Mouse (Mus musculus) forebrain, embryonic 16.5 days (tissue): Measurements from ENCODE around the gene Kcna7. TPM values are rescaled to one million over a fixed set of nuclear protein-coding genes. Genes with fewer than 3 reads are reported as not detected.
"Not testable (repeated sequence)": the region's sequence is repeated elsewhere in the genome, so short reads cannot be mapped to it uniquely, and the experiment has no call there.

Experiments
- ATAC-seq: fragments of 200-750 bp; cut with Nextera tagmentation; 2 replicates; pipeline ENCODE4 v1.8.0; 2017; ENCODE audit warnings: mild to moderate bottlenecking, moderate library complexity
- H3K27ac ChIP-seq: fragments of 300-500 bp; sonication (generic); 2 replicates; pipeline ENCODE4 v1.5.1; 2014; ENCODE audit warnings: low read length, control low read depth
- H3K27me3 ChIP-seq: fragments of 300-500 bp; sonication (generic); replicated peaks from 2 replicates; pipeline ENCODE4 v1.6.1; 2014; ENCODE audit warnings: low read length; ENCODE audit not compliant: control insufficient read depth, insufficient read depth
- H3K36me3 ChIP-seq: fragments of 300-500 bp; sonication (generic); 2 replicates; pipeline ENCODE4 v1.6.1; 2014; ENCODE audit not compliant: control insufficient read depth, insufficient read depth
- H3K4me1 ChIP-seq: fragments of 300-500 bp; sonication (generic); replicated peaks from 2 replicates; pipeline ENCODE4 v1.6.1; 2014; ENCODE audit warnings: low read length; ENCODE audit not compliant: control insufficient read depth, insufficient read depth
- H3K4me2 ChIP-seq: fragments of 300-500 bp; sonication (generic); 2 replicates; pipeline ENCODE4 v1.6.1; 2014; ENCODE audit warnings: mild to moderate bottlenecking, low read length, control low read depth
- H3K4me3 ChIP-seq: fragments of 300-500 bp; sonication (generic); replicated peaks from 2 replicates; pipeline ENCODE4 v1.5.1; 2014; ENCODE audit warnings: mild to moderate bottlenecking, low read length, control low read depth
- H3K9ac ChIP-seq: fragments of 300-500 bp; sonication (generic); replicated peaks from 2 replicates; pipeline ENCODE4 v1.6.1; 2014; ENCODE audit warnings: low read depth, low read length, control low read depth
- H3K9me3 ChIP-seq: fragments of 300-500 bp; sonication (generic); 2 replicates; pipeline ENCODE4 v1.6.1; 2016; ENCODE audit warnings: low read length; ENCODE audit not compliant: control insufficient read depth
- WGBS: fragments of 180-500 bp; shearing (Covaris S2); extraction: QIAGEN DNeasy Blood & Tissue Kit; methylation state at CpG from one replicate; pipeline ENCODE4 v1.1.7; 2014; 5-methylcytosine and 5-hydroxymethylcytosine counted together
- polyA plus RNA-seq: library from polyadenylated mRNA; unstranded; fragments of >200 nt; fragmentation: Nextera tagmentation; extraction: Ambion mirVana; gene quantifications from 2 replicates; pipeline ENCODE4 v1.2.1, GENCODE M21; 2015

Kcna7 gene
- polyA plus RNA-seq, 1 experiment from 2014 or later = not detected

DNA sequence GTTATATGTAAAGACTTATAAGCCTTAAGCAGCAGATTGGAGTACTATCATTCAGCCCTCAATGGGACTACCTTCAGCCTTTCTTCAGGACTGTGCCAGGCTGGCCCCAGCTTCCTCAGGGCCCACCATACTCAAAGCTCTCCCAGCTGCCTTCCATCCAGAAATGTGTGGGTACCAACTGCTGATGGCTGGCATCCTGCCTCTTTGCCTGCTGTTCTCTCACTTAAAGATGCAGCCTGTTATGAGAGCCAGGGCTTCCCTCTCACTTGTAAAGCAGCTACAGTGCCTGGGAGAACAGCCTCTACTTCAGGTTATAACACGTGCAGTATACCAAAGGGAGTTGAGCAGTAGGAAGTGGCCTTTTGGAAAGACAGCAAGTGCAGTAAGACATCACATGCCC lies 29.4 kb upstream of the Kcna7 start:
- WGBS = 71% methylated on average over 1 of the region's 1 CpGs
- peak; percentile 41; the same call in 1 of the 2 replicates for ATAC-seq
- H3K4me2 ChIP-seq = no peak overlapping the region

DNA sequence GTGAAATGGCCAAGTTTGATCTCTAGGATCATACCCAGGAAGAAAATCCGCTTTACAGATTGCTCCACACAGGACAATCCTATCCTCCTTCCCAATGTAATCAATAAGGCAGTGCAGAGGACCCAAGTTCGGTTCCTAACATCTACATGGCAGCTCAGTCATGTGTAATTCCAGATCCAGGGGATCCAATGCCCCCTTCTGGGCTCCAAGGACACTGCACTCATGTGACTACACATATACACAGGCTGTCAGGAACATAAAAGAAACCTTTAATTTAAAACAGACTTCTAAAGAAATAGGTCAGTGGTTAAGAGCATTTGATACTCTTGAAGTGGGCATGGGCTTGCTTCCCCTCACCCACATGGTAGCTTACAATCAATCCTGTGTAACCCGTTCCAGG lies 19.4 kb upstream of the Kcna7 start:
- H3K27ac ChIP-seq = no peak overlapping the region
- H3K9me3 ChIP-seq = no peaks in the 10 kb centered on the region
- WGBS = 89% methylated on average over 3 of the region's 3 CpGs
- H3K9ac ChIP-seq = no peak overlapping the region
- H3K4me2 ChIP-seq = no peak overlapping the region
- H3K4me1 ChIP-seq = no peaks in the 10 kb centered on the region
- no peaks in the 10 kb centered on the region for H3K27me3 ChIP-seq
- H3K36me3 ChIP-seq = peaks cover 70% of the 10 kb centered on the region
- H3K4me3 ChIP-seq = no peak overlapping the region
- ATAC-seq = no peak

More for the DNA sequence above, 29.4 kb upstream of the Kcna7 start:
- H3K9ac ChIP-seq = no peak overlapping the region
- no peak overlapping the region for H3K27ac ChIP-seq
- no peaks in the 10 kb centered on the region for H3K9me3 ChIP-seq
- peaks cover 51% of the 10 kb centered on the region for H3K36me3 ChIP-seq
- H3K4me1 ChIP-seq = no peaks in the 10 kb centered on the region
- H3K27me3 ChIP-seq = no peaks in the 10 kb centered on the region
- H3K4me3 ChIP-seq = no peak overlapping the region

GRCm38 (mm10) chr7:45395129-45395541 lies 10.3 kb upstream of the Kcna7 start:
- peak overlapping the region; percentile 95 for H3K27ac ChIP-seq
- H3K4me3 ChIP-seq = peak overlapping the region; percentile 66
- no peaks in the 10 kb centered on the region for H3K27me3 ChIP-seq
- H3K36me3 ChIP-seq = peaks cover 16% of the 10 kb centered on the region
- WGBS = 0% methylated on average over 19 of the region's 20 CpGs
- no peaks in the 10 kb centered on the region for H3K9me3 ChIP-seq
- peaks cover 19% of the 10 kb centered on the region for H3K4me1 ChIP-seq
- ATAC-seq = peak; percentile 79
- peak overlapping the region; percentile 94 for H3K4me2 ChIP-seq
- peak overlapping the region; percentile 74 for H3K9ac ChIP-seq

DNA sequence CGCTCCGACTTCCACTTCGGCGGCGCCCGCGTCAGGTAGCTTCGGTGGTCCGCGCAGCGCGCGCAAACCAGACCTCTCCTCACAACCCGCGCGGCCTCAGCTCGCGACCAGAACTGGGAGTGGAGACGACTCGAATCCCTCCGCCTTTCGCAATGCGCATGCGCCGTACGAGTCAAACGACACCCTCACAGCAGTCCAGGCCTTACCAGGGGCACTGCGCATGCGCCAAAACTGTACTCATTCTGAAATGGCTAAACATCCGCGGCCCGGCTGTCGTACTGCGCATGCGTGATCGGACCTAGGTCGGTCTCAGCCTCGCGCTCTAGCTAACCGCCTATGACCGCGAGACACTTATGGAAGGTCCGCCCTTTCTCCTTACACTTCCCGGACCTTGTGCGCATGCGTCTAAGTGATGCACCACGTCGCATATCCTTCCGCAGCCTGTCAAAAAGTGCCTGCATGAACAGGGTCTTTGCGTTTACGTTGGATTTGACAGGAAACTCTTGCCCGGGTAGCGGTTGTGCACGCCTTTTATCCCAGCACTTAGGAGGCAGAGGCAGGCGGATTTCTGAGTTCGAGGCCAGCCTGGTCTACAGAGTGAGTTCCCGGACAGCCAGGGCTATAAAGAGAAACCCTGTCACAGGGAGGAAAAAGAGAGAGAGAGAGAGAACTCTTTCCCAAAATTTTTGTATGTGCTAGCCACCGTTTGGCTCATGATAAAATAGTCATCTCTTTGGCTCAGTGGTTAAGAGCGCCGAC lies 9.7 kb upstream of the Kcna7 start, which contains the start of gene Snrnp70:
TSS of gene Snrnp70 (minus strand) at position 165 of the 759 bp plus-strand sequence.
- H3K4me2 ChIP-seq = peak within 1 kb of the TSS; percentile 94

GRCm38 (mm10) chr7:45396337-45396775 lies 9.1 kb upstream of the Kcna7 start:
- H3K4me2 ChIP-seq = peak overlapping the region; percentile 69
- H3K4me3 ChIP-seq = peak overlapping the region; percentile 66
- H3K36me3 ChIP-seq, H3K27me3 ChIP-seq, H3K9ac ChIP-seq, H3K9me3 ChIP-seq: not testable (repeated sequence)
- ATAC-seq = peak; percentile 14
- H3K4me1 ChIP-seq = peaks cover 19% of the 10 kb centered on the region
- 5% methylated on average over 3 of the region's 3 CpGs for WGBS
- H3K27ac ChIP-seq = peak overlapping the region; percentile 89

More for the DNA sequence above, 9.7 kb upstream of the Kcna7 start, which contains the start of gene Snrnp70:
- WGBS = under 1% methylated on average over 60 of the region's 60 CpGs
- no peaks in the 10 kb centered on the region for H3K9me3 ChIP-seq
- H3K27me3 ChIP-seq = no peaks in the 10 kb centered on the region
- peak; percentile 97 for ATAC-seq
- peak within 1 kb of the TSS; percentile 74 for H3K9ac ChIP-seq
- peaks cover 19% of the 10 kb centered on the region for H3K4me1 ChIP-seq
- peak within 1 kb of the TSS; percentile 66 for H3K4me3 ChIP-seq
- peaks cover 10% of the 10 kb centered on the region for H3K36me3 ChIP-seq
- H3K27ac ChIP-seq = peak within 1 kb of the TSS; percentile 95

DNA sequence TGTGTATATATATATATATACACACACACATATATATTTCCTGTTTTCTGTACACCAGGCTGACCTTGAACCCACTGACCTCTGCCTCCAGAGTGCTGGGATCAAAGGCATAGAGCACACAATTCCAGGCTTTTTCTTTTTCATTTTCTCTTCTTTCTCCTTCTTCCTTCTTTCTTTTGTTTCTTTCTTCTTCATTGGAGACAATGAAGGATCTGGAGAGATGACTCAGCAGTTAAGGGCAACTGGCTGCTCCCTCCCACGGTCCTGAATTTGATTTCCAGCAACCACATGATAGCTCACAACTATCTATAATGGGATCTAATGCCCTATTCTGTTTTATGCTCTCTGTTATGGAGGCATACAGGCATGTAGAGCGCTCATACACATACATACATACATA lies 8.7 kb upstream of the Kcna7 start:
- no peak overlapping the region for H3K4me2 ChIP-seq
- no peak overlapping the region for H3K4me3 ChIP-seq
- no peak overlapping the region for H3K27ac ChIP-seq
- no peak for ATAC-seq
- peaks cover 2% of the 10 kb centered on the region; the same call in 1 of the 2 replicates for H3K27me3 ChIP-seq
- peaks cover 19% of the 10 kb centered on the region for H3K4me1 ChIP-seq
- peaks cover 3% of the 10 kb centered on the region; the same call in 1 of the 2 replicates for H3K36me3 ChIP-seq
- 75% methylated on average over 2 of the region's 2 CpGs for WGBS
- H3K9ac ChIP-seq = no peak overlapping the region
- H3K9me3 ChIP-seq = no peaks in the 10 kb centered on the region

- no peak overlapping the region for H3K4me3 ChIP-seq
- 71% methylated on average over 10 of the region's 10 CpGs for WGBS
- no peaks in the 10 kb centered on the region for H3K36me3 ChIP-seq
- no peak for ATAC-seq
- no peaks in the 10 kb centered on the region for H3K9me3 ChIP-seq
- peaks cover 5% of the 10 kb centered on the region; the same call in 1 of the 2 replicates for H3K4me1 ChIP-seq
- H3K27ac ChIP-seq = no peak overlapping the region
- H3K9ac ChIP-seq = no peak overlapping the region
- peaks cover 22% of the 10 kb centered on the region for H3K27me3 ChIP-seq
- no peak overlapping the region for H3K4me2 ChIP-seq
These were observed 3.9 kb upstream of the Kcna7 start for GRCm38 (mm10) chr7:45401521-45402085.

- no peaks in the 10 kb centered on the region; the same call in 1 of the 2 replicates for H3K9me3 ChIP-seq
- no peaks in the 10 kb centered on the region for H3K36me3 ChIP-seq
- H3K27me3 ChIP-seq = peaks cover 43% of the 10 kb centered on the region
- ATAC-seq = no peak
- H3K4me3 ChIP-seq = no peak overlapping the region
- no peak overlapping the region for H3K4me2 ChIP-seq
- no peak overlapping the region for H3K9ac ChIP-seq
- 47% methylated on average over 6 of the region's 6 CpGs for WGBS
- peaks cover 7% of the 10 kb centered on the region; the same call in 1 of the 2 replicates for H3K4me1 ChIP-seq
- H3K27ac ChIP-seq = no peak overlapping the region
These were observed 1.8 kb upstream of the Kcna7 start for GRCm38 (mm10) chr7:45403532-45404261.
